Mouse (Mus musculus) embryonic facial prominence, embryonic 13.5 days (tissue): Measurements from ENCODE around the gene Btn2a2. TPM values are rescaled to one million over a fixed set of nuclear protein-coding genes. Genes with fewer than 3 reads are reported as not detected.
A peak's percentile ranks its signal among the peaks of the same experiment; 100 is the strongest.

Source experiments
- ATAC-seq: fragments of 200-750 bp; cut with Nextera tagmentation; 2 replicates; pipeline ENCODE4 v1.8.0; 2017; ENCODE audit warnings: low read depth; ENCODE audit not compliant: insufficient number of reproducible peaks, insufficient read depth, low FRiP score, low TSS enrichment
- H3K27ac ChIP-seq: fragments of 300-500 bp; sonication (generic); 2 replicates; pipeline ENCODE4 v1.5.1; 2015; ENCODE audit warnings: moderate library complexity, mild to moderate bottlenecking, inconsistent platforms
- H3K27me3 ChIP-seq: fragments of 300-500 bp; sonication (generic); 2 replicates; pipeline ENCODE4 v1.6.1; 2015; ENCODE audit warnings: mild to moderate bottlenecking, inconsistent platforms
- H3K36me3 ChIP-seq: fragments of 300-500 bp; sonication (generic); 2 replicates; pipeline ENCODE4 v1.6.1; 2015; ENCODE audit warnings: mild to moderate bottlenecking, inconsistent platforms
- H3K4me1 ChIP-seq: fragments of 300-500 bp; sonication (generic); 2 replicates; pipeline ENCODE4 v1.6.1; 2015; ENCODE audit warnings: inconsistent platforms
- H3K4me2 ChIP-seq: fragments of 300-500 bp; sonication (generic); 2 replicates; pipeline ENCODE4 v1.6.1; 2015; ENCODE audit warnings: moderate library complexity, mild to moderate bottlenecking, inconsistent platforms
- H3K4me3 ChIP-seq: fragments of 300-500 bp; sonication (generic); 2 replicates; pipeline ENCODE4 v1.5.1; 2015; ENCODE audit warnings: mild to moderate bottlenecking, inconsistent platforms
- H3K9ac ChIP-seq: fragments of 300-500 bp; sonication (generic); 2 replicates; pipeline ENCODE4 v1.6.1; 2015; ENCODE audit warnings: mild to moderate bottlenecking, inconsistent platforms
- H3K9me3 ChIP-seq: fragments of 300-500 bp; sonication (generic); 2 replicates; pipeline ENCODE4 v1.6.1; 2016; ENCODE audit warnings: inconsistent platforms
- WGBS: fragments of 180-500 bp; shearing (Covaris S2); methylation state at CpG from one replicate; pipeline ENCODE4 v1.1.7; 2015; ENCODE audit warnings: mixed read lengths; 5-methylcytosine and 5-hydroxymethylcytosine counted together
- polyA plus RNA-seq: library from polyadenylated mRNA; unstranded; fragments of >200 nt; fragmentation: Nextera tagmentation; extraction: Ambion mirVana; gene quantifications from 2 replicates; pipeline ENCODE4 v1.2.1, GENCODE M21; 2015

Btn2a2 gene
- polyA plus RNA-seq, 1 experiment from 2014 or later, result 1.7 TPM

DNA sequence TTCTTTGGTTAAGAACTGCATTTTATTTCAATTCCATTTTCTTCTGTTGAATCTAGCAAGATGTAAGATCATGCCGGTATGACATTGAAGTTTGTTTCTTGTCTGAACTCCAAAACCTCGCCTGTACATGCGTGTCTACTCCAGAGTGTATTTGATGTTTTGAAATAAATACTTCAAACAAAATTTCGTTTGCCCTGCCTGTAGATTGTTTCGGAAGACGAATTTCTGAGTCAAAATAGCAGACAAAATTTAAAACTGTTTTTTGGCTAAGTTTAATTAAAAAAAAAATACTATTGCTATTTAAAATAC lies 29.6 kb upstream of the Btn2a2 start:
- ATAC-seq, result no peak
- Histone ChIP-seq H3K4me3 (peak overlapping the region; percentile 55), H3K9ac (peak overlapping the region; percentile 33; the same call in 1 of the 2 replicates), H3K27me3 (no peaks in the 10 kb centered on the region), H3K36me3 (no peaks in the 10 kb centered on the region), H3K4me1 (peaks cover 4% of the 10 kb centered on the region), H3K4me2 (peak overlapping the region; percentile 74), H3K27ac (no peak overlapping the region), H3K9me3 (no peaks in the 10 kb centered on the region)
- WGBS, result under 1% methylated on average over 6 of the region's 6 CpGs

DNA sequence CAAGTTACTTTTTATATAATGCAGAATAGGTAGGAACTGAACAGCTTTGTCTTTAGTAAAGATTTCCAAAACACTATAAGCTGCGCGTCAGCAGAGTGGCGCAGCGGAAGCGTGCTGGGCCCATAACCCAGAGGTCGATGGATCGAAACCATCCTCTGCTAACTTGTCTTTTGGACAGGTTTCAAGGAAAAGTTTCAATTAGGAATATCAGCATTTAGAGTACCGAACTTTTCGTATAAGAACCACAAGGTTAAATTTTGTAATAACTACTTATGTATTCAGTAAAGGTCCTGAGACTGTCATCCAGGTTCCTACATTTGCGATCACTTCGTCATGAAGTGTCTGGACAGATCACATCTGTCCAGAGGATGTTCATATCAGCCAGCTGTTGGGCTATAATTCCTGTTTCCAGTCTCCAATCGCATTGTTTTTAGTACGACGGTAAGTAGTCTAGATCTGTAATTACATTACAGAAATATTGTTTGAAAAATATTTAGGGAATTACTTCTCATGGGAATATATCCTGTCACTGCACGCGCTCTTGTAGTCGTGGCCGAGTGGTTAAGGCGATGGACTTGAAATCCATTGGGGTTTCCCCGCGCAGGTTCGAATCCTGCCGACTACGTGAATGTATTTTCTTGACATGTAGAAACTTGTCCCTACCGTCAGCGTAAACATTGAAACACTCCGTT lies 29.1 kb upstream of the Btn2a2 start:
- peak overlapping the region; percentile 74 for H3K4me2 ChIP-seq
- H3K36me3 ChIP-seq, result no peaks in the 10 kb centered on the region
- ATAC-seq, result peak; percentile 89
- no peaks in the 10 kb centered on the region for H3K9me3 ChIP-seq
- peak overlapping the region; percentile 55 for H3K4me3 ChIP-seq
- under 1% methylated on average over 27 of the region's 27 CpGs for WGBS
- peaks cover 4% of the 10 kb centered on the region for H3K4me1 ChIP-seq
- H3K9ac ChIP-seq, result peak overlapping the region; percentile 66
- H3K27ac ChIP-seq, result peak overlapping the region; percentile 73
- no peaks in the 10 kb centered on the region for H3K27me3 ChIP-seq

DNA sequence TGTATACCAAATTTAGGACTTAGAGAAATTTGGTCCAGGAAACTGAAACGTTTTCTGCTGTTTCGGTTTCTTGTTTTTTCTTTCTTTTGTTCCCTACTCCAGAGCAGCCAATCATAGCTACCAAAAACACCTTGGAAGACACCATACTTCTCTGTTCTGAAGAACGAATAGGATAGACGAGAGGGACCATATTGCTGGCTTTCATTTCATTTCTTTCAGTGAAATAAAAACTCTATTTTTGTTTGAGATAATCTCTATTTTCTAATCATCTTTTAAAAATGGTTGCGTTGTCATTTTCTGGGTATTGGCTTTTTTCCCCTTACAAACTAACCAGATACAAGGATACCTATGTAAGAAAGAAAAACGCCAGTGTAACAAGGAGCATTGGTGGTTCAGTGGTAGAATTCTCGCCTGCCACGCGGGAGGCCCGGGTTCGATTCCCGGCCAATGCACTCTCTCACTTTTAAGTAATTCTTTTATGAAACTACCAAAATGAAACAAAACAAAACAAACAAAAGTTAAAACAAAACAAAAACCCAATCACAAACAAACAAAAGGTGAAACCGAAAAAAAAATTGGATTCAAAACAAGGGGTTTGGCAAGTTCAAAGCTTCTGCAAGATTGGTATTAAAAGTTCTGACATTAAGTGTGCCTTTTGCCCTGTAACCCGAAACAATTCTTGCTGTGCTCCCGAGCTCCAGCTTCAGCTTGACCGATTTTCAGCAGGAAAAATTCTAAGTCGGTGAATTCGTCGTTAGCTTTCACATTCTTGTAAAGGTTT lies 28.4 kb upstream of the Btn2a2 start:
- Histone ChIP-seq H3K4me1 (peaks cover 4% of the 10 kb centered on the region), H3K4me2 (peak overlapping the region; percentile 74), H3K27me3 (no peaks in the 10 kb centered on the region), H3K4me3 (peak overlapping the region; percentile 55), H3K9me3 (no peaks in the 10 kb centered on the region), H3K9ac (peak overlapping the region; percentile 66), H3K27ac (peak overlapping the region; percentile 73), H3K36me3 (no peaks in the 10 kb centered on the region)
- peak; percentile 65; the same call in 1 of the 2 replicates for ATAC-seq
- under 1% methylated on average over 19 of the region's 19 CpGs for WGBS

DNA sequence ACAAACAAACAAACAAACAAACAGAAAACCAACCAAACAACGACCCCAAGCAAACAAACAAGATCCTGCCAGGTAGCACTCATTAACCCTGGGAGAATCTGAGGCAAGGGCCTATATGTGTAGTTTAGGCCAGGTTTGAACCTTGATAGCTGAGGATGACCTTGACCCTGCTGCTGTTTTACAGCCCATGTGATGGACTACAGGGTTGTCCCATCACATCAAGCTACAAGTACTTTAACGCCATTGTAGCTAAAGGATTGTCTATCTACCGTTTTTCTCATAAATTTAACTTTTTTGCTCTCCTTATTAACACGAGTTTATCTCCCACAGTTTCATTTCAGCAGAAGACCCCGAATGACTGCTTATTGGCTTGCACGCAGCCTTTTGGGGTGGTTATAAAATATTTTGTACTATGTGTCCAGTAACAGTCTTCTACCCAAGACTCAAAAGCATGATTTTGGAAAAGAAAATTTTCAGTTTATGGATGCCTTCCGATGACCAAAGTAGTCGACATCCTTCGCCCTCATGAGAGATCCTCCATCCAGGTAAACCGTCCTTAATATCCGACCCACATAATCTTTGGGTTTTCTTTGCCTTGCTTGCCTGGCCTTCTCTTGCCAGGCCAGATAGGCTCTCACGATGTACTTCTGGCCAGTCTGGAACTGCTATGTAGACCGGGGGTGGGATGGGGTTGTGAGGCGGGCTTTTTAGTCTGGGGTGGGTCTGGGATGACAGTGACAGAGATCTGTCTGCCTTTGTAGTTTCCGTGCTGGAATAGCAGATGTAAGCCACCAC lies 27.4 kb upstream of the Btn2a2 start:
- H3K36me3 ChIP-seq, result no peaks in the 10 kb centered on the region
- no peak for ATAC-seq
- H3K4me3 ChIP-seq, result peak overlapping the region; percentile 55
- H3K27me3 ChIP-seq, result no peaks in the 10 kb centered on the region
- no peak overlapping the region for H3K27ac ChIP-seq
- 53% methylated on average over 15 of the region's 15 CpGs for whole genome bisulfite sequencing
- peaks cover 4% of the 10 kb centered on the region for H3K4me1 ChIP-seq
- H3K4me2 ChIP-seq, result peak overlapping the region; percentile 74
- no peaks in the 10 kb centered on the region for H3K9me3 ChIP-seq
- peak overlapping the region; percentile 64 for H3K9ac ChIP-seq

DNA sequence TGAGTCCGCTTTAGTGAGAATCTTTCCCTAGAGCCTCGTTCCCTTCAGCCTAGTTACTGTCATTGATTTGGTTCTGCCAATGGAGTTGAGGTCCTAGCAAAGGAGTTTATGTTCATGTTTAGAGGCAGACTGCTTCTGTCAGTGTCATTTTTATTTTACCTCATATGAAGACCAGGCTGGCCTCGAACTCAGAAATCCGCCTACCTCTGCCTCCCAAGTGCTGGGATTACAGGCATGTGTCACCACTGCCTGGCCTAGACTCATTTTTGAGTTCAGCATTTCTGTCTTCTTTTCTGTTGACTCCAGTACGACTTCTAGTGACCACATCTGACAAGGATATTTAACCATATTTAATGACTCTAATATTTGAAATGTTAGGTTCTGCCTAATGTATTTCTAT lies 26.6 kb upstream of the Btn2a2 start:
- H3K9ac ChIP-seq, result no peak overlapping the region
- no peaks in the 10 kb centered on the region for H3K9me3 ChIP-seq
- no peak for ATAC-seq
- H3K4me1 ChIP-seq, result peaks cover 4% of the 10 kb centered on the region
- H3K27ac ChIP-seq, result no peak overlapping the region
- WGBS, result 72% methylated on average over 5 of the region's 5 CpGs
- no peaks in the 10 kb centered on the region for H3K36me3 ChIP-seq
- no peaks in the 10 kb centered on the region for H3K27me3 ChIP-seq
- H3K4me3 ChIP-seq, result no peak overlapping the region
- no peak overlapping the region for H3K4me2 ChIP-seq

DNA sequence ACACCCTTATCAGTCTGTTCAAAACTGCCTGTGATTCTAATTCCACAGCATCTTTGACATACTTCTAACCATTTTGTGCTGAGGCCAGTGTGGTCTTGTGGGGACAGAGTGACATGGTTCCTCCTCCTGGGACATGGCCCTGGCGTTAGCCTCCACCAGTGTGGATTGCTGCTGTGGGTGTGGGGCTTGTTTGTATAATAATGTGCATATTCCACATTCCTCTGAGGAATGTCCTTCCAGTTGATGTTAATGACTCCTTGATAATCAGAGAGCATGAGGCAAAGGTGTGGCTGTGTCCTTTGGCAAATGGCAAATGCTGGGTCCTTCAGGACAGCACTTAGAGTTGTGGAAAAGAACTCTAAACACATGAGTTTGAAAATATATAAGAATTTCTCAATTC lies 24.9 kb upstream of the Btn2a2 start:
- no peak for ATAC-seq
- WGBS, result 79% methylated on average over 1 of the region's 1 CpGs

DNA sequence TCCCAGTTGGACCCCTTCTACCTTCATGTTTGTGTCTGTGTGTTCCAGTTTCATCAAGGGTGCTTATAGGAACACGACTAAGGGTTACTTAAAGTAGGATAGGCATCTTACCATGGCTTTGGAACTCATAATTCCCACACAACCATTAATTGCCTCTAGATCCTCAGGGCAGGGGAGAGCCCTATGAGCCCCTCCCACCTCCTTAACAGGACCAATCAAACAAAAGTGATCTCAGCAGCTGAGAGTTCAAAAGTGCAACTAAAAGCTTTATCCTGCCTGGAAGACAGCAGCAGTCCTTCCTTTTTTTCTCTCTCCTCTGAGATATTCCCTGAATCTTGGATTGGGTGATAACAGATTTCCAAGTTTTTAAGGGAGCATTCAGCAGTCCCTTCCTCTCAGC lies 21.5 kb upstream of the Btn2a2 start:
- Histone ChIP-seq H3K4me2 (no peak overlapping the region), H3K4me3 (no peak overlapping the region), H3K27ac (no peak overlapping the region), H3K9me3 (no peaks in the 10 kb centered on the region), H3K9ac (no peak overlapping the region), H3K36me3 (no peaks in the 10 kb centered on the region), H3K27me3 (no peaks in the 10 kb centered on the region), H3K4me1 (peaks cover 12% of the 10 kb centered on the region; the same call in 1 of the 2 replicates)
- WGBS, result 26% methylated on average over 1 of the region's 1 CpGs
- no peak for ATAC-seq

More for the DNA sequence above, 24.9 kb upstream of the Btn2a2 start:
- H3K36me3 ChIP-seq, result no peaks in the 10 kb centered on the region
- H3K4me3 ChIP-seq, result no peak overlapping the region
- no peak overlapping the region for H3K9ac ChIP-seq
- H3K4me2 ChIP-seq, result no peak overlapping the region
- H3K9me3 ChIP-seq, result no peaks in the 10 kb centered on the region
- H3K27me3 ChIP-seq, result no peaks in the 10 kb centered on the region
- no peak overlapping the region for H3K27ac ChIP-seq
- peaks cover 4% of the 10 kb centered on the region for H3K4me1 ChIP-seq

DNA sequence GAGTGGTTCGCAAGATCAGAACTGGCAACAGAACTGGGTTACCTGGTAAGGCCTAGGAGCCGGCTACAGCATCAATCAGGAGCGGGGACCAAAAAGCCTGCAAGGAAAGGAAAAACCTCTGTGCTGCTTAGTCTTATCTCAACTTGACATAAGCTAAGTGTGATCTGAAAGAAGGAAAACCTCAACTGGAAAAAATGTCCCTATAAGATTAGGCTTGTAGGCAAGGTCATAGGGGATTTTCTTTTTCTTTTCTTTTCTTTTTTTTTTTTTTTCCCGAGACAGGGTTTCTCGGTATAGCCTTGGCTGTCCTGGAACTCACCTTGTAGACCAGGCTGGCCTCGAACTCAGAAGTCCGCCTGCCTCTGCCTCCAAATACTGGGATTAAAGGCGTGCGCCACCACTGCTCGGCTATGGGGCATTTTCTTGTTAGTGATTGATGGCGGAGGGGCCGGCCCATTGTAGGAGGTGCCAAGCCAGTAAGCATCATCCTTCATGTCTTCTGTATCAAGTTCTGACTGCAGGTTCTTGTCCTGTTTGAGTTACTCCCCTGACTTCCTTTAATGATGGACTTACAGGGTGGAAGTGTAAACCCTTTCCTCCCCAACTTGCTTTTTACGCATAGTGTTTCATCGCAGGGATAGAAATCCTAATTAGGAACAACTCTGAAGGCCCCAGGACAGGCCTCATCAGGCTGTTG lies 18.3 kb upstream of the Btn2a2 start:
- peak overlapping the region; percentile 35 for H3K4me3 ChIP-seq
- no peak overlapping the region for H3K27ac ChIP-seq
- peak overlapping the region; percentile 60 for H3K4me2 ChIP-seq

DNA sequence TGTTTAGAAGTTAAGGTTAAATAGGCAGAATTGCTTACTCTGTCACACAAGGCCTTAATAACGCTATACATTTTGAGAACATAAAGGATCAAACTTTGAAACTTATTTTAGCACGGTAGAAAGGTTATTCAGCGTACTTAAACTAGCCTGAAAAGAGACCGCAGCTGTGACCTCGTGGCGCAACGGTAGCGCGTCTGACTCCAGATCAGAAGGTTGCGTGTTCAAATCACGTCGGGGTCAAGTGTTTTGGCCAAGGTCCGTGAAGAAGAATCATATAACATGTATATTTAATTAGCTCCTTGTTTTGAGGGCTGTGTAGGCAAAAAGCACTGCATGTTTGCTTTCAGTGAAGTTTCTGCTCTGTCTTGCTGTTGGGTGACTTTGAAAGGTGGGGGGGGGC lies 17.7 kb upstream of the Btn2a2 start:
- peak overlapping the region; percentile 60 for H3K4me2 ChIP-seq
- peak overlapping the region; percentile 60; the same call in 1 of the 2 replicates for H3K27ac ChIP-seq
- no peaks in the 10 kb centered on the region for H3K36me3 ChIP-seq
- 4% methylated on average over 13 of the region's 13 CpGs for WGBS
- H3K4me3 ChIP-seq, result peak overlapping the region; percentile 35
- H3K27me3 ChIP-seq, result no peaks in the 10 kb centered on the region
- H3K4me1 ChIP-seq, result peaks cover 20% of the 10 kb centered on the region; the same call in 1 of the 2 replicates
- no peaks in the 10 kb centered on the region for H3K9me3 ChIP-seq
- no peak for ATAC-seq
- no peak overlapping the region for H3K9ac ChIP-seq

More for the DNA sequence above, 18.3 kb upstream of the Btn2a2 start:
- no peaks in the 10 kb centered on the region for H3K27me3 ChIP-seq
- H3K4me1 ChIP-seq, result peaks cover 17% of the 10 kb centered on the region; the same call in 1 of the 2 replicates
- H3K36me3 ChIP-seq, result no peaks in the 10 kb centered on the region
- 21% methylated on average over 14 of the region's 14 CpGs for WGBS
- ATAC-seq, result no peak
- no peak overlapping the region for H3K9ac ChIP-seq
- no peaks in the 10 kb centered on the region for H3K9me3 ChIP-seq

DNA sequence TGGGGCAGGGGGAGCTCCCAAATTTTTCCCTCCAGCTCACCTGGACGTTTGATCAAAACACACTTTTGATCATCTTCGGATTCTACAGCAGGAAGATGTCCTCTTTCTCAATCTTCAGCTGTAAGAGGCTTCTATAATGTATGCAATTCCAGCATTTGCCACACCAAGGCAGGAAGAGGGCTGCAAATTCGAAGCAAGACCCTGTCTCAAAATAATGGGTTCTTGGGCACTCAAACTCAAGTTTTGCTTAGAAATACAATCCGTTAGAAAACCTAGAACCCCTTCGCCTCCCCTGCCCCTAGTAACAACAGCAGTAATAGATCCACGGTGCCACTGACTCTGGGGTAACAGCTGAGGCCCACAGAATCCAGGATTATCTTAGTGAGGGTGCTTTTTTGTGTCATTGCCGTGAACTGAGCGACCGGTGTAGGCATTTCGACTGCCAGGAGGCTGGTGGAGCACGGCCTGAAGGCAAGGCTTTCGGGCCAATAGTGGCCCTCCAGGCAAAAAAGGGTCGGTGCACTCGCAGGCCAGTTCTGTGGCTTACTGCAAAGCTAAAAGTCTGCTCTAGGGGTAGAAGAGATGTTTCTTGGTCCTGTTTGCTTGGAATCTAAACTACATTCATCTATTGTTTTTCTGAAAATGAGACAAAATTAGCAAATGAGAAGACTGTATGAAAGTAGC lies 17.1 kb upstream of the Btn2a2 start:
- Histone ChIP-seq H3K9me3 (no peaks in the 10 kb centered on the region), H3K27me3 (no peaks in the 10 kb centered on the region), H3K4me2 (peak overlapping the region; percentile 60), H3K36me3 (no peaks in the 10 kb centered on the region), H3K27ac (peak overlapping the region; percentile 60), H3K4me3 (peak overlapping the region; percentile 35), H3K9ac (peak overlapping the region; percentile 59), H3K4me1 (peaks cover 20% of the 10 kb centered on the region; the same call in 1 of the 2 replicates)
- ATAC-seq, result no peak
- WGBS, result 6% methylated on average over 14 of the region's 14 CpGs
